Mouse (Mus musculus) ES-Bruce4 (cell line): ENCODE data around the gene 9230102O04Rik. TPM values are rescaled to one million over a fixed set of nuclear protein-coding genes. Genes with fewer than 3 reads are reported as not detected.

Experiments
- H3K27ac ChIP-seq: 2 replicates; pipeline ENCODE4 v1.5.1; 2012; ENCODE audit warnings: low read length, inconsistent platforms; ENCODE audit not compliant: insufficient read depth
- H3K27me3 ChIP-seq: 2 replicates; pipeline ENCODE4 v1.6.1; 2012; ENCODE audit warnings: mild to moderate bottlenecking, low read length, inconsistent platforms; ENCODE audit not compliant: control insufficient read depth, poor library complexity, insufficient read depth, severe bottlenecking
- H3K36me3 ChIP-seq: 2 replicates; pipeline ENCODE4 v1.6.1; 2012; ENCODE audit warnings: inconsistent platforms, mild to moderate bottlenecking, low read length, moderate library complexity; ENCODE audit not compliant: control insufficient read depth, poor library complexity, insufficient read depth, severe bottlenecking
- H3K4me1 ChIP-seq: one replicate; pipeline ENCODE4 v1.8.1; 2011; ENCODE audit warnings: low read length; ENCODE audit not compliant: control insufficient read depth, insufficient read depth
- H3K4me3 ChIP-seq: 2 replicates; pipeline ENCODE4 v1.5.1; 2011; ENCODE audit warnings: low read depth, mild to moderate bottlenecking, low read length
- H3K9ac ChIP-seq: 2 replicates; pipeline ENCODE4 v1.6.1; 2012; ENCODE audit warnings: low read depth, mild to moderate bottlenecking, inconsistent platforms; ENCODE audit not compliant: poor library complexity, severe bottlenecking
- H3K9me3 ChIP-seq: replicated peaks from 2 replicates; pipeline ENCODE4 v1.6.1; 2012; ENCODE audit warnings: mild to moderate bottlenecking, low read length, inconsistent platforms; ENCODE audit not compliant: control insufficient read depth, poor library complexity, insufficient read depth, severe bottlenecking
- CTCF ChIP-seq: IDR thresholded peaks from one replicate; pipeline ENCODE4 v1.8.1; 2011; ENCODE audit warnings: low read depth, low read length
- EP300 ChIP-seq: IDR thresholded peaks from 2 replicates; pipeline ENCODE4 v1.6.1; 2011; ENCODE audit warnings: low read depth, low read length; ENCODE audit not compliant: insufficient read depth
- POLR2A ChIP-seq: IDR thresholded peaks from one replicate; pipeline ENCODE4 v1.8.1; 2011; ENCODE audit warnings: low read length; ENCODE audit not compliant: insufficient read depth
- polyA plus RNA-seq: library from polyadenylated mRNA; stranded (reverse); fragments of >200 nt; gene quantifications from 2 replicates; pipeline ENCODE4 v1.2.4, GENCODE M21; 2011; ENCODE audit warnings: low read depth; ENCODE audit not compliant: missing spikeins, insufficient read depth, insufficient read length

Gene 9230102O04Rik
- polyA plus RNA-seq, 1 experiment: not detected

- H3K36me3 ChIP-seq: peaks cover 2% of the 10 kb centered on the region; the same call in 1 of the 2 replicates
- no peaks in the 10 kb centered on the region for H3K9me3 ChIP-seq
These were observed 28.3 kb upstream of the 9230102O04Rik start for GRCm38 (mm10) chr2:9917602-9918001.

GRCm38 (mm10) chr2:9905995-9906394 lies 16.7 kb upstream of the 9230102O04Rik start:
- Histone ChIP-seq H3K4me1 (peaks cover 1% of the 10 kb centered on the region), H3K4me3 (no peak overlapping the region), H3K27me3 (no peaks in the 10 kb centered on the region), H3K27ac (no peak overlapping the region), H3K9ac (no peak overlapping the region), H3K36me3 (no peaks in the 10 kb centered on the region), H3K9me3 (no peaks in the 10 kb centered on the region)
- no peak for TF ChIP-seq POLR2A
- TF ChIP-seq EP300: no peak
- TF ChIP-seq CTCF: no peak

More at GRCm38 (mm10) chr2:9917602-9918001, 28.3 kb upstream of the 9230102O04Rik start:
- H3K27me3 ChIP-seq: no peaks in the 10 kb centered on the region
- no peak overlapping the region for H3K9ac ChIP-seq
- H3K4me1 ChIP-seq: no peaks in the 10 kb centered on the region
- H3K27ac ChIP-seq: no peak overlapping the region
- TF ChIP-seq POLR2A: no peak
- no peak for TF ChIP-seq EP300
- no peak for TF ChIP-seq CTCF
- no peak overlapping the region for H3K4me3 ChIP-seq

GRCm38 (mm10) chr2:9903854-9904560 lies 14.7 kb upstream of the 9230102O04Rik start:
- no peaks in the 10 kb centered on the region for H3K9me3 ChIP-seq
- H3K27me3 ChIP-seq: no peaks in the 10 kb centered on the region
- H3K4me1 ChIP-seq: peaks cover 1% of the 10 kb centered on the region
- H3K27ac ChIP-seq: no peak overlapping the region
- H3K36me3 ChIP-seq: no peaks in the 10 kb centered on the region
- no peak overlapping the region for H3K4me3 ChIP-seq
- no peak for TF ChIP-seq POLR2A
- 0 out of 2 replicates have a peak, but pooled peaks have one; percentile 4 for TF ChIP-seq EP300
- H3K9ac ChIP-seq: no peak overlapping the region

- Histone ChIP-seq H3K9ac (no peak overlapping the region), H3K27me3 (peaks cover 12% of the 10 kb centered on the region), H3K27ac (no peak overlapping the region), H3K36me3 (no peaks in the 10 kb centered on the region), H3K4me3 (no peak overlapping the region), H3K4me1 (no peaks in the 10 kb centered on the region), H3K9me3 (no peaks in the 10 kb centered on the region)
- TF ChIP-seq CTCF: no peak
- TF ChIP-seq POLR2A: no peak
- TF ChIP-seq EP300: no peak
These were observed 8.5 kb upstream of the 9230102O04Rik start for GRCm38 (mm10) chr2:9897846-9898245.

- Histone ChIP-seq H3K27me3 (peaks cover 12% of the 10 kb centered on the region), H3K27ac (no peak overlapping the region), H3K9me3 (no peaks in the 10 kb centered on the region), H3K9ac (no peak overlapping the region), H3K36me3 (no peaks in the 10 kb centered on the region), H3K4me1 (no peaks in the 10 kb centered on the region), H3K4me3 (no peak overlapping the region)
- TF ChIP-seq POLR2A: no peak
- TF ChIP-seq CTCF: no peak
- TF ChIP-seq EP300: no peak
These were observed 6.9 kb upstream of the 9230102O04Rik start for GRCm38 (mm10) chr2:9896097-9896770.

GRCm38 (mm10) chr2:9894836-9895593 lies 5.7 kb upstream of the 9230102O04Rik start:
- Histone ChIP-seq H3K27ac (no peak overlapping the region), H3K27me3 (peaks cover 14% of the 10 kb centered on the region), H3K9ac (no peak overlapping the region), H3K36me3 (no peaks in the 10 kb centered on the region), H3K9me3 (no peaks in the 10 kb centered on the region), H3K4me3 (no peak overlapping the region), H3K4me1 (no peaks in the 10 kb centered on the region)
- TF ChIP-seq EP300 (no peak), POLR2A (no peak), CTCF (no peak)
